Mouse (Mus musculus) cortical plate, adult 2 months (tissue): ENCODE results near the gene Bpifa3.

Source experiments
- CTCF ChIP-seq: fragments of 200-500 bp; IDR thresholded peaks from 2 replicates; pipeline ENCODE4 v1.5.1; 2011; ENCODE audit warnings: mild to moderate bottlenecking, control low read depth, low read length; ENCODE audit not compliant: insufficient read depth; ENCODE audit errors: extremely low read depth
- POLR2A ChIP-seq: fragments of 200-500 bp; IDR thresholded peaks from 2 replicates; pipeline ENCODE4 v1.6.1; 2011; ENCODE audit warnings: mild to moderate bottlenecking, low read length, control low read depth; ENCODE audit not compliant: insufficient read depth; ENCODE audit errors: extremely low read depth

DNA sequence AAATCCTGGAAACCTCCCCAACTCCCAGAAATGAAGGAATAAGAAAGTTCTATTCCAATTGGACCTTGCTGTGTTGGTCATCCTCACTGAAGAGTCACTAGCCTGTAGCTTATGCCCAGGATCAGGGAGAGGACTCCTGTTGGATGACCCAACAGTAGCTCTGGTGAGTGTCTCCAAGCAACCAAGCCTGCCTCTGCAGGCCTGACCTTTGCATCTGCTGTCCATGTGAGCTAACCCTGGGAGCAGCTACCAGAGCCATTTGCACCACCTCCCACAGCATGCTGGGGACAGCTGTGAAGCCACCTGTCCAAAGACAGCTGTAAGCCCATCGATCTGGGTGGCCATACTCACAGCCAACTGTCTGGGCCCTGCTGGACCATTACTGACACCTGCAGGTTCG lies at the start of gene Bpifa3:
- TF ChIP-seq POLR2A (no peak), CTCF (no peak)
